Mouse (Mus musculus) cortical plate, adult 2 months (tissue): Measurements from ENCODE around the gene Tmem183a.

Experiments used
- CTCF ChIP-seq: fragments of 200-500 bp; IDR thresholded peaks from 2 replicates; pipeline ENCODE4 v1.5.1; 2011; ENCODE audit warnings: mild to moderate bottlenecking, control low read depth, low read length; ENCODE audit not compliant: insufficient read depth; ENCODE audit errors: extremely low read depth
- POLR2A ChIP-seq: fragments of 200-500 bp; IDR thresholded peaks from 2 replicates; pipeline ENCODE4 v1.6.1; 2011; ENCODE audit warnings: mild to moderate bottlenecking, low read length, control low read depth; ENCODE audit not compliant: insufficient read depth; ENCODE audit errors: extremely low read depth

GRCm38 (mm10) chr1:134360656-134361055, 1.1 kb downstream of the Tmem183a start:
- TF ChIP-seq POLR2A (no peak), CTCF (no peak)
